Mouse (Mus musculus) neutrophil, adult 5-6 weeks (primary cell): ENCODE results near the gene Ubac1. TPM values are rescaled to one million over a fixed set of nuclear protein-coding genes. Genes with fewer than 3 reads are reported as not detected.

ENCODE experiments used
- ATAC-seq: fragments of 151-379, 151-347 bp; 2 replicates; pipeline ENCODE4 v1.8.0; 2017; ENCODE audit warnings: mild to moderate bottlenecking, moderate TSS enrichment; ENCODE audit not compliant: insufficient number of reproducible peaks, poor library complexity, low FRiP score, severe bottlenecking; ENCODE audit errors: extremely low read depth
- total RNA-seq: library from RNA; stranded (forward); fragments of 200-1000 nt; gene quantifications from 2 replicates; pipeline ENCODE4 v1.2.3, GENCODE M21; 2017

Ubac1 gene
- total RNA-seq, 1 experiment from 2014 or later, result 32.2 TPM

GRCm38 (mm10) chr2:25982426-25983091 is 39.0 kb downstream of the Ubac1 start:
- no peak for ATAC-seq

- ATAC-seq, result no peak
Measured at GRCm38 (mm10) chr2:25982052-25982425, 39.5 kb downstream of the Ubac1 start.

- no peak for ATAC-seq
Measured at GRCm38 (mm10) chr2:25978997-25979396, 42.5 kb downstream of the Ubac1 start.

GRCm38 (mm10) chr2:25977587-25978239 is 43.8 kb downstream of the Ubac1 start:
- ATAC-seq, result no peak

- ATAC-seq, result no peak
Measured at GRCm38 (mm10) chr2:25975141-25975770, 46.3 kb downstream of the Ubac1 start.

GRCm38 (mm10) chr2:25970426-25970825 is 51.1 kb downstream of the Ubac1 start:
- no peak for ATAC-seq

- ATAC-seq, result no peak
Measured at GRCm38 (mm10) chr2:25969319-25969718, 52.2 kb downstream of the Ubac1 start.

GRCm38 (mm10) chr2:25949291-25949690 is 72.3 kb downstream of the Ubac1 start:
- no peak for ATAC-seq

Other genes starting within 250 kb of the Ubac1 start
- gene Lcn11, start 244.7 kb downstream of the Ubac1 start, total RNA-seq, result not detected in 2 replicates
- not detected in 2 replicates for gene Gm13539, start 239.5 kb downstream of the Ubac1 start, total RNA-seq
- not detected in 2 replicates for gene Glt6d1, start 205.9 kb downstream of the Ubac1 start, total RNA-seq
- gene Lcn9, start 198.6 kb downstream of the Ubac1 start, total RNA-seq, result not detected in 2 replicates
- gene Sohlh1, start 174.5 kb downstream of the Ubac1 start, total RNA-seq, result not detected in 2 replicates
- not detected in 2 replicates for gene Kcnt1, start 158.0 kb downstream of the Ubac1 start, total RNA-seq
- 17.0 and 21.6 TPM in 2 replicates for gene Camsap1, start 38.5 kb downstream of the Ubac1 start, total RNA-seq
- 1.7 TPM in 2 replicates for gene Nacc2, start 101.5 kb upstream of the Ubac1 start, total RNA-seq
- gene Lhx3, start 186.5 kb upstream of the Ubac1 start, total RNA-seq, result not detected in 2 replicates
- 2.9 and 3.8 TPM in 2 replicates for gene Qsox2, start 215.8 kb upstream of the Ubac1 start, total RNA-seq